Mouse (Mus musculus) embryonic facial prominence, embryonic 11.5 days (tissue): ENCODE data around the gene Nfya. TPM values are rescaled to one million over a fixed set of nuclear protein-coding genes. Genes with fewer than 3 reads are reported as not detected.

Experiments
- ATAC-seq: fragments of 200-750 bp; cut with Nextera tagmentation; replicated peaks from 2 replicates; pipeline ENCODE4 v1.8.0; 2017; ENCODE audit warnings: low read depth; ENCODE audit not compliant: insufficient number of reproducible peaks, low FRiP score, low TSS enrichment
- DNase-seq: peaks from one replicate; pipeline ENCODE4 v3.0.0-alpha.2; 2015; ENCODE audit warnings: low spot score
- H3K27ac ChIP-seq: fragments of 300-500 bp; sonication (generic); replicated peaks from 2 replicates; pipeline ENCODE4 v1.5.1; 2014; ENCODE audit warnings: mild to moderate bottlenecking, low read depth, low read length, control low read depth
- H3K27me3 ChIP-seq: fragments of 300-500 bp; sonication (generic); 2 replicates; pipeline ENCODE4 v1.6.1; 2014; ENCODE audit warnings: mild to moderate bottlenecking, low read length, moderate library complexity, mixed read lengths; ENCODE audit not compliant: control insufficient read depth, insufficient read depth
- H3K36me3 ChIP-seq: fragments of 300-500 bp; sonication (generic); replicated peaks from 2 replicates; pipeline ENCODE4 v1.6.1; 2014; ENCODE audit warnings: low read depth, mild to moderate bottlenecking, low read length, moderate library complexity, mixed read lengths; ENCODE audit not compliant: control insufficient read depth, insufficient read depth
- H3K4me1 ChIP-seq: fragments of 300-500 bp; sonication (generic); 2 replicates; pipeline ENCODE4 v1.6.1; 2014; ENCODE audit warnings: low read length, mixed read lengths; ENCODE audit not compliant: control insufficient read depth, insufficient read depth
- H3K4me2 ChIP-seq: fragments of 300-500 bp; sonication (generic); 2 replicates; pipeline ENCODE4 v1.6.1; 2014; ENCODE audit warnings: low read depth, mild to moderate bottlenecking, control low read depth, low read length, moderate library complexity
- H3K4me3 ChIP-seq: fragments of 300-500 bp; sonication (generic); 2 replicates; pipeline ENCODE4 v1.5.1; 2014; ENCODE audit warnings: low read depth, low read length, control low read depth
- H3K9ac ChIP-seq: fragments of 300-500 bp; sonication (generic); replicated peaks from 2 replicates; pipeline ENCODE4 v1.6.1; 2014; ENCODE audit warnings: mild to moderate bottlenecking, control low read depth, low read length
- H3K9me3 ChIP-seq: fragments of 300-500 bp; sonication (generic); replicated peaks from 2 replicates; pipeline ENCODE4 v1.6.1; 2016; ENCODE audit warnings: mild to moderate bottlenecking, low read length, inconsistent platforms, mixed read lengths; ENCODE audit not compliant: control insufficient read depth
- WGBS: fragments of 180-500 bp; shearing (Covaris S2); extraction: QIAGEN DNeasy Blood & Tissue Kit; methylation state at CpG from one replicate; pipeline ENCODE4 v1.1.7; 2014; 5-methylcytosine and 5-hydroxymethylcytosine counted together
- polyA plus RNA-seq: library from polyadenylated mRNA; unstranded; fragments of >200 nt; fragmentation: Nextera tagmentation; extraction: Ambion mirVana; gene quantifications from 2 replicates; pipeline ENCODE4 v1.2.1, GENCODE M21; 2014

The Nfya gene
- polyA plus RNA-seq, 1 experiment from 2014 or later: 26.5 TPM

GRCm38 (mm10) chr17:48345824-48346223, 63.9 kb downstream of the Nfya start:
- Histone ChIP-seq H3K9me3 (no peaks in the 10 kb centered on the region), H3K4me1 (no peaks in the 10 kb centered on the region), H3K4me2 (no peak overlapping the region), H3K4me3 (no peak overlapping the region), H3K27me3 (no peaks in the 10 kb centered on the region), H3K9ac (no peak overlapping the region), H3K36me3 (no peaks in the 10 kb centered on the region), H3K27ac (no peak overlapping the region)
- DNase-seq (no peak), ATAC-seq (no peak)
- WGBS: 81% methylated on average over 4 of the region's 4 CpGs

- no peak overlapping the region for H3K9ac ChIP-seq
- no peaks in the 10 kb centered on the region for H3K27me3 ChIP-seq
- DNase-seq: no peak
- 85% methylated on average over 2 of the region's 2 CpGs for WGBS
- H3K9me3 ChIP-seq: no peaks in the 10 kb centered on the region
- H3K4me2 ChIP-seq: no peak overlapping the region
- ATAC-seq: no peak
- no peak overlapping the region for H3K4me3 ChIP-seq
- H3K27ac ChIP-seq: no peak overlapping the region
- no peaks in the 10 kb centered on the region for H3K36me3 ChIP-seq
- H3K4me1 ChIP-seq: no peaks in the 10 kb centered on the region
Measured at GRCm38 (mm10) chr17:48343065-48343464, 66.6 kb downstream of the Nfya start.

DNA sequence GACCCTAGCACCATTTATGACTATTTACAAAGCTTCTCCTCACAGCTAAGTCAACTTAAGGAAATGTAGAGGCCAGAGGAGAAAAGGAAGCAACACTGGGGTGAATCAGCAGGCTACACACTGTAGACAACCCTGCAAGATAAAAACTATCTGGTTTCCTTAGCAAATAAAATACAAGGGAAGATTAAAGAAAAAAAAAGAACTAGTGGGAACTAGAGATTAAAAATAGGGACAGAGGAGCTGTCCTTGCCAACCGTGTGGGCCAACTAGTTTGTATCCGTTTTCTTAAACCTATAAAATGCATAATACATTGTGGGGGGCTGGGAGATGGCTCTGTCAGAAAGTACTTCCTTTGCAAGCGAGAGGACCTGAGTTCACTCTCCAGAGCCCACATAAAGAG, 67.8 kb downstream of the Nfya start:
- H3K36me3 ChIP-seq: no peaks in the 10 kb centered on the region

GRCm38 (mm10) chr17:48340267-48340666, 69.4 kb downstream of the Nfya start:
- 85% methylated on average over 1 of the region's 1 CpGs for WGBS
- H3K9ac ChIP-seq: no peak overlapping the region
- no peak for DNase-seq

More for the DNA sequence above, 67.8 kb downstream of the Nfya start:
- H3K9ac ChIP-seq: no peak overlapping the region
- H3K9me3 ChIP-seq: no peaks in the 10 kb centered on the region
- no peak overlapping the region for H3K4me2 ChIP-seq
- ATAC-seq (no peak), DNase-seq (no peak)
- no peaks in the 10 kb centered on the region for H3K4me1 ChIP-seq
- H3K27me3 ChIP-seq: no peaks in the 10 kb centered on the region
- 77% methylated on average over 3 of the region's 3 CpGs for WGBS
- H3K27ac ChIP-seq: no peak overlapping the region
- no peak overlapping the region for H3K4me3 ChIP-seq

More at GRCm38 (mm10) chr17:48340267-48340666, 69.4 kb downstream of the Nfya start:
- H3K9me3 ChIP-seq: no peaks in the 10 kb centered on the region
- no peaks in the 10 kb centered on the region for H3K4me1 ChIP-seq
- H3K27ac ChIP-seq: no peak overlapping the region
- H3K36me3 ChIP-seq: no peaks in the 10 kb centered on the region
- H3K4me2 ChIP-seq: no peak overlapping the region
- no peak overlapping the region for H3K4me3 ChIP-seq
- ATAC-seq: no peak
- H3K27me3 ChIP-seq: no peaks in the 10 kb centered on the region

Other genes starting within 250 kb of the Nfya start
- 0.24 TPM in 1 of 2 replicates, not detected in the other for gene A530064D06Rik, start 242.6 kb downstream of the Nfya start, polyA plus RNA-seq
- gene Trem1, start 177.1 kb downstream of the Nfya start, polyA plus RNA-seq: 0.07 and 0.11 TPM in 2 replicates
- gene Trem3, start 162.1 kb downstream of the Nfya start, polyA plus RNA-seq: 0.21 TPM in 1 of 2 replicates, not detected in the other
- not detected in 2 replicates for gene Treml4, start 145.6 kb downstream of the Nfya start, polyA plus RNA-seq
- gene Treml2, start 110.4 kb downstream of the Nfya start, polyA plus RNA-seq: 0.10 and 0.15 TPM in 2 replicates
- gene B430306N03Rik, start 93.8 kb downstream of the Nfya start, polyA plus RNA-seq: not detected in 2 replicates
- gene Trem2, start 63.5 kb downstream of the Nfya start, polyA plus RNA-seq: 1.9 and 2.6 TPM in 2 replicates
- gene Treml1, start 50.0 kb downstream of the Nfya start, polyA plus RNA-seq: 2.5 and 3.0 TPM in 2 replicates
- gene Oard1, start 108 bp upstream of the Nfya start, polyA plus RNA-seq: 76.5 and 79.7 TPM in 2 replicates
- gene Apobec2, start 23.0 kb upstream of the Nfya start, polyA plus RNA-seq: 1.2 and 2.0 TPM in 2 replicates
- gene Tspo2, start 41.6 kb upstream of the Nfya start, polyA plus RNA-seq: 0.28 and 0.52 TPM in 2 replicates
- 0.26 and 0.34 TPM in 2 replicates for gene Unc5cl, start 45.0 kb upstream of the Nfya start, polyA plus RNA-seq